Mouse (Mus musculus) heart, embryonic 14.5 days (tissue): ENCODE measurements around the gene Akap10. TPM values are rescaled to one million over a fixed set of nuclear protein-coding genes. Genes with fewer than 3 reads are reported as not detected.
"Not testable (repeated sequence)": the region's sequence is repeated elsewhere in the genome, so short reads cannot be mapped to it uniquely, and the experiment has no call there.

Experiments
- ATAC-seq: fragments of 200-750 bp; cut with Nextera tagmentation; 2 replicates; pipeline ENCODE4 v1.8.0; 2017; ENCODE audit warnings: low read depth, moderate TSS enrichment; ENCODE audit not compliant: insufficient number of reproducible peaks, insufficient read depth, low FRiP score
- H3K27ac ChIP-seq, 2 experiments: fragments of 200-500 bp in 1 of 2; fragments of 300-500 bp in 1 of 2; sonication (generic) in 1 of 2; replicated peaks in 1 of 2; 2 replicates each; pipeline ENCODE4 v1.5.1; 2012 to 2014; ENCODE audit warnings: low read depth in 2 of 2, low read length in 2 of 2, control low read depth in 1 of 2, mild to moderate bottlenecking in 1 of 2, mixed read lengths in 1 of 2; ENCODE audit not compliant: control insufficient read depth in 1 of 2, insufficient read depth in 1 of 2
- H3K27me3 ChIP-seq: fragments of 300-500 bp; sonication (generic); 2 replicates; pipeline ENCODE4 v1.6.1; 2014; ENCODE audit warnings: mild to moderate bottlenecking, low read length, control low read depth; ENCODE audit not compliant: control insufficient read depth, insufficient read depth
- H3K36me3 ChIP-seq: fragments of 300-500 bp; sonication (generic); 2 replicates; pipeline ENCODE4 v1.6.1; 2014; ENCODE audit warnings: mild to moderate bottlenecking, control low read depth, low read length, mixed read lengths; ENCODE audit not compliant: control insufficient read depth, insufficient read depth
- H3K4me1 ChIP-seq, 2 experiments: fragments of 200-500 bp in 1 of 2; fragments of 300-500 bp in 1 of 2; sonication (generic) in 1 of 2; 2 replicates each; pipeline ENCODE4 v1.6.1; 2012 to 2014; ENCODE audit warnings: low read length in 2 of 2, control low read depth in 1 of 2, mixed read lengths in 1 of 2; ENCODE audit not compliant: control insufficient read depth in 2 of 2, insufficient read depth in 2 of 2
- H3K4me2 ChIP-seq: fragments of 300-500 bp; sonication (generic); 2 replicates; pipeline ENCODE4 v1.6.1; 2014; ENCODE audit warnings: mild to moderate bottlenecking, low read length
- H3K4me3 ChIP-seq, 2 experiments: fragments of 200-500 bp in 1 of 2; fragments of 300-500 bp in 1 of 2; sonication (generic) in 1 of 2; 2 replicates each; pipeline ENCODE4 v1.5.1; 2012 to 2014; ENCODE audit warnings: low read length in 2 of 2, mild to moderate bottlenecking in 2 of 2, control low read depth in 1 of 2, low read depth in 1 of 2, moderate library complexity in 1 of 2; ENCODE audit not compliant: control insufficient read depth in 1 of 2, insufficient read depth in 1 of 2
- H3K9ac ChIP-seq: fragments of 300-500 bp; sonication (generic); 2 replicates; pipeline ENCODE4 v1.6.1; 2014; ENCODE audit warnings: mild to moderate bottlenecking, low read length
- H3K9me3 ChIP-seq: fragments of 300-500 bp; sonication (generic); 2 replicates; pipeline ENCODE4 v1.6.1; 2016; ENCODE audit warnings: low read length, control low read depth; ENCODE audit not compliant: control insufficient read depth
- WGBS: fragments of 180-500 bp; shearing (Covaris S2); extraction: QIAGEN DNeasy Blood & Tissue Kit; methylation state at CpG from one replicate; pipeline ENCODE4 v1.1.7; 2014; 5-methylcytosine and 5-hydroxymethylcytosine counted together
- polyA plus RNA-seq: library from polyadenylated mRNA; unstranded; fragments of >200 nt; fragmentation: Nextera tagmentation; extraction: Ambion mirVana; gene quantifications from 2 replicates; pipeline ENCODE4 v1.2.1, GENCODE M21; 2014

Akap10 gene
- polyA plus RNA-seq, 1 experiment from 2014 or later = 18.7 TPM

- H3K27ac ChIP-seq = peak overlapping the region; percentile 51 to 91; a peak in 3 of 4 replicates
- H3K4me1 ChIP-seq = peaks cover 0 to 6% of the 10 kb centered on the region in 2 experiments; a peak in 2 of 4 replicates
- no peak for ATAC-seq
- no peaks in the 10 kb centered on the region for H3K9me3 ChIP-seq
- H3K27me3 ChIP-seq = no peaks in the 10 kb centered on the region
- H3K36me3 ChIP-seq = peaks cover 17% of the 10 kb centered on the region
- H3K9ac ChIP-seq = peak overlapping the region; percentile 96
- H3K4me2 ChIP-seq = peak overlapping the region; percentile 87
- WGBS = 20% methylated on average over 5 of the region's 5 CpGs
- H3K4me3 ChIP-seq = peak overlapping the region; percentile 76 to 97
Observed at GRCm38 (mm10) chr11:61853659-61854058, 76.4 kb downstream of the Akap10 start.

- Histone ChIP-seq H3K36me3 (peaks cover 20% of the 10 kb centered on the region), H3K4me2 (no peak overlapping the region), H3K9ac (no peak overlapping the region), H3K27me3 (no peaks in the 10 kb centered on the region), H3K4me3 (no peak overlapping the region), H3K9me3 (no peaks in the 10 kb centered on the region), H3K27ac (no peak overlapping the region), H3K4me1 (peaks cover 0 to 6% of the 10 kb centered on the region in 2 experiments; a peak in 2 of 4 replicates)
- ATAC-seq = no peak
Observed at GRCm38 (mm10) chr11:61852916-61853315, 77.1 kb downstream of the Akap10 start.

GRCm38 (mm10) chr11:61851195-61851594 lies 78.9 kb downstream of the Akap10 start:
- peaks cover 20% of the 10 kb centered on the region for H3K36me3 ChIP-seq
- ATAC-seq = no peak
- H3K9me3 ChIP-seq = no peaks in the 10 kb centered on the region
- no peak overlapping the region for H3K9ac ChIP-seq
- no peak overlapping the region for H3K4me2 ChIP-seq
- H3K4me3 ChIP-seq = no peak overlapping the region
- 75% methylated on average over 3 of the region's 3 CpGs for WGBS
- H3K27ac ChIP-seq = no peak overlapping the region
- no peaks in the 10 kb centered on the region for H3K27me3 ChIP-seq
- peaks cover 2 to 6% of the 10 kb centered on the region in 2 experiments; a peak in 3 of 4 replicates for H3K4me1 ChIP-seq

GRCm38 (mm10) chr11:61840663-61841062 lies 89.4 kb downstream of the Akap10 start:
- 65% methylated on average over 3 of the region's 3 CpGs for WGBS

GRCm38 (mm10) chr11:61839940-61840339 lies 90.1 kb downstream of the Akap10 start:
- ATAC-seq = no peak
- peaks cover 55% of the 10 kb centered on the region for H3K36me3 ChIP-seq

More at GRCm38 (mm10) chr11:61840663-61841062, 89.4 kb downstream of the Akap10 start:
- H3K27ac ChIP-seq, H3K9me3 ChIP-seq, H3K9ac ChIP-seq, H3K4me2 ChIP-seq, H3K4me1 ChIP-seq, ATAC-seq, H3K27me3 ChIP-seq, H3K4me3 ChIP-seq: not testable (repeated sequence)
- peaks cover 57% of the 10 kb centered on the region for H3K36me3 ChIP-seq

GRCm38 (mm10) chr11:61839182-61839581 lies 90.9 kb downstream of the Akap10 start:
- Histone ChIP-seq H3K4me2 (no peak overlapping the region), H3K9me3 (no peaks in the 10 kb centered on the region), H3K9ac (no peak overlapping the region), H3K4me1 (no peaks in the 10 kb centered on the region), H3K36me3 (peaks cover 59% of the 10 kb centered on the region), H3K27me3 (no peaks in the 10 kb centered on the region), H3K27ac (no peak overlapping the region), H3K4me3 (no peak overlapping the region)
- 92% methylated on average over 1 of the region's 1 CpGs for WGBS
- no peak for ATAC-seq

More at GRCm38 (mm10) chr11:61839940-61840339, 90.1 kb downstream of the Akap10 start:
- H3K9me3 ChIP-seq = no peaks in the 10 kb centered on the region
- no peaks in the 10 kb centered on the region for H3K4me1 ChIP-seq
- H3K27ac ChIP-seq = no peak overlapping the region
- no peak overlapping the region for H3K4me2 ChIP-seq
- no peak overlapping the region for H3K4me3 ChIP-seq
- no peak overlapping the region for H3K9ac ChIP-seq
- no peaks in the 10 kb centered on the region for H3K27me3 ChIP-seq

Other genes with a start within 250 kb of the Akap10 start
- gene Fam83g, start 246.2 kb downstream of the Akap10 start, polyA plus RNA-seq = 0.58 and 0.93 TPM in 2 replicates
- gene Slc5a10, start 209.4 kb downstream of the Akap10 start, polyA plus RNA-seq = 0.13 TPM in 1 of 2 replicates, not detected in the other
- gene Prpsap2, start 168.2 kb downstream of the Akap10 start, polyA plus RNA-seq = 13.7 and 15.5 TPM in 2 replicates
- gene Ulk2, start 75.2 kb downstream of the Akap10 start, polyA plus RNA-seq = 18.5 and 18.9 TPM in 2 replicates
- gene Specc1, start 26.5 kb upstream of the Akap10 start, polyA plus RNA-seq = 12.1 and 12.2 TPM in 2 replicates